8 mouse cellular contexts compared by ENCODE assay signal in genomic region chrX:73930402-73931062, GRCm38 (mm10). TPM values are rescaled to one million over a fixed set of nuclear protein-coding genes. Genes with fewer than 3 reads are reported as not detected.
DNase-seq lines count a peak whose midpoint lies in the region; ATAC-seq and TF ChIP-seq lines count a peak whose summit lies in the region.

Gene Renbp (minus strand): TSS chrX:73930850.

- no peaks in the 10 kb centered on the region for H3K36me3 ChIP-seq in embryonic facial prominence, embryonic 14.5 days (ENCODE audit: control insufficient read depth, insufficient read depth, low read length)
- peaks cover 8% of the 10 kb centered on the region for H3K36me3 ChIP-seq in heart, embryonic 14.5 days (ENCODE audit: control insufficient read depth, insufficient read depth, low read length)
- H3K36me3 ChIP-seq in kidney, postnatal 0 days (ENCODE audit: insufficient read depth, low read length): no peaks in the 10 kb centered on the region
- no peaks in the 10 kb centered on the region for H3K36me3 ChIP-seq in macrophage (ENCODE audit: inconsistent target)

- no peaks in the 10 kb centered on the region for H3K9me3 ChIP-seq in embryonic facial prominence, embryonic 14.5 days (ENCODE audit: control insufficient read depth, low read length)
- H3K9me3 ChIP-seq in heart, embryonic 14.5 days (ENCODE audit: control insufficient read depth, low read length): no peaks in the 10 kb centered on the region
- H3K9me3 ChIP-seq in kidney, postnatal 0 days (replicated peaks; ENCODE audit: low read length): no peaks in the 10 kb centered on the region

- peak within 1 kb of the TSS; percentile 40 for H3K4me2 ChIP-seq in embryonic facial prominence, embryonic 14.5 days (ENCODE audit: low read depth, low read length)
- H3K4me2 ChIP-seq in heart, embryonic 14.5 days (ENCODE audit: low read length): peak within 1 kb of the TSS; percentile 64
- H3K4me2 ChIP-seq in kidney, postnatal 0 days (ENCODE audit: low read length): peak within 1 kb of the TSS; percentile 50

- no peak within 1 kb of the TSS for H3K27ac ChIP-seq in embryonic facial prominence, embryonic 14.5 days (replicated peaks; ENCODE audit: low read depth, low read length)
- no peak within 1 kb of the TSS for H3K27ac ChIP-seq in heart, embryonic 14.5 days (replicated peaks in 1 of 2; ENCODE audit: control insufficient read depth in 1 of 2, insufficient read depth in 1 of 2, low read depth in 2 of 2, low read length in 2 of 2)
- no peak within 1 kb of the TSS for H3K27ac ChIP-seq in kidney, postnatal 0 days
- peak within 1 kb of the TSS; percentile 79 for H3K27ac ChIP-seq in macrophage

- H3K79me2 ChIP-seq in macrophage (ENCODE audit: inconsistent target): peaks cover 39% of the 10 kb centered on the region

- no peak within 1 kb of the TSS for H3K9ac ChIP-seq in embryonic facial prominence, embryonic 14.5 days (ENCODE audit: low read depth, low read length)
- H3K9ac ChIP-seq in heart, embryonic 14.5 days (ENCODE audit: low read length): peak within 1 kb of the TSS; percentile 62
- 0 out of 2 replicates have a peak within 1 kb of the TSS, but pooled peaks have one; percentile 49 for H3K9ac ChIP-seq in kidney, postnatal 0 days (ENCODE audit: low read depth, low read length)

- peak within 1 kb of the TSS; percentile 32 for H3K4me3 ChIP-seq in embryonic facial prominence, embryonic 14.5 days (ENCODE audit: low read depth, low read length)
- peak within 1 kb of the TSS; percentile 41 to 44 for H3K4me3 ChIP-seq in heart, embryonic 14.5 days (ENCODE audit: control insufficient read depth in 1 of 2, insufficient read depth in 1 of 2, low read depth in 1 of 2, low read length in 2 of 2)
- H3K4me3 ChIP-seq in kidney, postnatal 0 days (replicated peaks; ENCODE audit: low read depth, low read length): peak within 1 kb of the TSS; percentile 29
- H3K4me3 ChIP-seq in macrophage (ENCODE audit: inconsistent target): peak within 1 kb of the TSS; percentile 58

- peak; percentile 96 for ATAC-seq in embryonic facial prominence, embryonic 14.5 days (ENCODE audit: low read depth)
- ATAC-seq in heart, embryonic 14.5 days (ENCODE audit: insufficient number of reproducible peaks, insufficient read depth, low FRiP score, low read depth): peak; percentile 88
- peak; percentile 98 for ATAC-seq in kidney, postnatal 0 days (replicated peaks; ENCODE audit: low FRiP score, low read depth)

- H3K4me1 ChIP-seq in embryonic facial prominence, embryonic 14.5 days (ENCODE audit: control insufficient read depth, insufficient read depth, low read length): no peaks in the 10 kb centered on the region
- H3K4me1 ChIP-seq in heart, embryonic 14.5 days (ENCODE audit: control insufficient read depth in 2 of 2, insufficient read depth in 2 of 2, low read length in 2 of 2): 0 out of 4 replicates have a peak, but pooled peaks cover 0 to 2% of the 10 kb centered on the region in 2 experiments
- H3K4me1 ChIP-seq in kidney, postnatal 0 days (replicated peaks; ENCODE audit: insufficient read depth, low read length): no peaks in the 10 kb centered on the region

- peak; percentile 75 to 79 for DNase-seq in B cell, adult 2 months
- peak; percentile 73 for DNase-seq in WW6 (ENCODE audit: low read depth, low spot score)
- DNase-seq in embryonic facial prominence, embryonic 14.5 days (ENCODE audit: low spot score): peak; percentile 86
- DNase-seq in kidney, postnatal 0 days (ENCODE audit: low spot score): peak; percentile 88
- peak; percentile 49 for DNase-seq in skeletal muscle tissue, adult 2 months (ENCODE audit: low read depth, low spot score)
- DNase-seq in cerebellum, adult 11-12 months: no peak

- H3K27me3 ChIP-seq in embryonic facial prominence, embryonic 14.5 days (replicated peaks; ENCODE audit: control insufficient read depth, insufficient read depth, low read length): no peaks in the 10 kb centered on the region
- no peaks in the 10 kb centered on the region for H3K27me3 ChIP-seq in heart, embryonic 14.5 days (ENCODE audit: control insufficient read depth, insufficient read depth, low read length)
- H3K27me3 ChIP-seq in kidney, postnatal 0 days (ENCODE audit: insufficient read depth, low read length): no peaks in the 10 kb centered on the region

- TF ChIP-seq CTCF in kidney, postnatal 0 days (IDR thresholded peaks at IDR 0.05; ENCODE audit: low read depth): peak; percentile 54

- WGBS in embryonic facial prominence, embryonic 14.5 days: 43% methylated on average over 17 of the region's 17 CpGs
- 33% methylated on average over 17 of the region's 17 CpGs for WGBS in heart, embryonic 14.5 days
- WGBS in kidney, postnatal 0 days: 45% methylated on average over 17 of the region's 17 CpGs
- 50% methylated on average over 17 of the region's 17 CpGs for WGBS in macrophage (ENCODE audit: missing documents)

RNA-seq across cellular contexts. Expression of gene Renbp, which starts in this region (rescaled TPM):
- 36.1 and 38.1 TPM in 2 replicates for polyA plus RNA-seq in embryonic facial prominence, embryonic 14.5 days (2014; fragmentation: Nextera tagmentation; extraction: Ambion mirVana)
- polyA plus RNA-seq in heart, embryonic 14.5 days (2014; fragmentation: Nextera tagmentation; extraction: Ambion mirVana): 55.5 and 63.7 TPM in 2 replicates
- polyA plus RNA-seq in kidney, postnatal 0 days (2015; fragmentation: Nextera tagmentation; extraction: Ambion mirVana): 83.0 and 85.6 TPM in 2 replicates
- total RNA-seq in macrophage (2018; cell fraction: chromatin; rRNA removed): 100 to 1,000 TPM; 175 to 404 (median 251) TPM
- 100 to 1,000 TPM; 154 to 322 (median 215) TPM for total RNA-seq in macrophage (2018; cell fraction: cytosol; rRNA removed)
- 100 to 1,000 TPM; 159 to 557 (median 253) TPM for total RNA-seq in macrophage (2018; cell fraction: nucleus; rRNA removed)
- polyA plus RNA-seq in macrophage (2018): 146 to 221 TPM (median 206 TPM) in 3 replicates
